Mouse (Mus musculus) neural tube, embryonic 12.5 days (tissue): ENCODE data around the gene Zmiz1. TPM values are rescaled to one million over a fixed set of nuclear protein-coding genes. Genes with fewer than 3 reads are reported as not detected.

Source experiments
- ATAC-seq: fragments of 200-750 bp; cut with Nextera tagmentation; 2 replicates; pipeline ENCODE4 v1.8.0; 2017; ENCODE audit warnings: low read depth, mild to moderate bottlenecking, moderate TSS enrichment, moderate library complexity; ENCODE audit not compliant: low FRiP score
- H3K27ac ChIP-seq: fragments of 300-500 bp; sonication (generic); 2 replicates; pipeline ENCODE4 v1.5.1; 2016
- H3K27me3 ChIP-seq: fragments of 300-500 bp; sonication (generic); replicated peaks from 2 replicates; pipeline ENCODE4 v1.6.1; 2016; ENCODE audit warnings: mild to moderate bottlenecking
- H3K36me3 ChIP-seq: fragments of 300-500 bp; sonication (generic); 2 replicates; pipeline ENCODE4 v1.6.1; 2016; ENCODE audit warnings: mild to moderate bottlenecking
- H3K4me1 ChIP-seq: fragments of 300-500 bp; sonication (generic); 2 replicates; pipeline ENCODE4 v1.6.1; 2016
- H3K4me2 ChIP-seq: fragments of 300-500 bp; sonication (generic); replicated peaks from 2 replicates; pipeline ENCODE4 v1.6.1; 2016; ENCODE audit warnings: mild to moderate bottlenecking
- H3K4me3 ChIP-seq: fragments of 300-500 bp; sonication (generic); 2 replicates; pipeline ENCODE4 v1.5.1; 2016
- H3K9ac ChIP-seq: fragments of 300-500 bp; sonication (generic); 2 replicates; pipeline ENCODE4 v1.6.1; 2016; ENCODE audit warnings: mild to moderate bottlenecking
- H3K9me3 ChIP-seq: fragments of 300-500 bp; sonication (generic); 2 replicates; pipeline ENCODE4 v1.6.1; 2016; ENCODE audit warnings: mild to moderate bottlenecking
- WGBS: fragments of 180-500 bp; shearing (Covaris S2); methylation state at CpG from one replicate; pipeline ENCODE4 v1.1.7; 2016; 5-methylcytosine and 5-hydroxymethylcytosine counted together
- polyA plus RNA-seq: library from polyadenylated mRNA; unstranded; fragments of >200 nt; fragmentation: Nextera tagmentation; extraction: Ambion mirVana; gene quantifications from 2 replicates; pipeline ENCODE4 v1.2.1, GENCODE M21; 2016

Gene Zmiz1
- polyA plus RNA-seq, 1 experiment from 2014 or later: 63.4 TPM

GRCm38 (mm10) chr14:25641067-25641466 lies 182.1 kb downstream of the Zmiz1 start:
- H3K9ac ChIP-seq: no peak overlapping the region
- H3K9me3 ChIP-seq: no peaks in the 10 kb centered on the region
- H3K4me3 ChIP-seq: no peak overlapping the region
- no peak overlapping the region for H3K4me2 ChIP-seq
- H3K27ac ChIP-seq: no peak overlapping the region
- H3K4me1 ChIP-seq: peaks cover 33% of the 10 kb centered on the region
- no peaks in the 10 kb centered on the region for H3K27me3 ChIP-seq
- H3K36me3 ChIP-seq: peaks cover 87% of the 10 kb centered on the region
- ATAC-seq: no peak
- WGBS: 89% methylated on average over 6 of the region's 6 CpGs

- Histone ChIP-seq H3K4me2 (no peak overlapping the region), H3K9me3 (no peaks in the 10 kb centered on the region), H3K27ac (no peak overlapping the region), H3K4me1 (peaks cover 1% of the 10 kb centered on the region; the same call in 1 of the 2 replicates), H3K36me3 (peaks cover 87% of the 10 kb centered on the region), H3K4me3 (no peak overlapping the region), H3K9ac (no peak overlapping the region), H3K27me3 (no peaks in the 10 kb centered on the region)
- WGBS: 90% methylated on average over 9 of the region's 9 CpGs
- no peak for ATAC-seq
These were observed 186.7 kb downstream of the Zmiz1 start for GRCm38 (mm10) chr14:25645717-25646116.

- no peak for ATAC-seq
- 91% methylated on average over 2 of the region's 2 CpGs for WGBS
- H3K27ac ChIP-seq: no peak overlapping the region
These were observed 187.2 kb downstream of the Zmiz1 start for GRCm38 (mm10) chr14:25646161-25646621.

GRCm38 (mm10) chr14:25651131-25651530 lies 192.1 kb downstream of the Zmiz1 start:
- Histone ChIP-seq H3K27ac (no peak overlapping the region), H3K36me3 (peaks cover 99% of the 10 kb centered on the region), H3K4me3 (no peak overlapping the region), H3K9ac (no peak overlapping the region), H3K4me1 (no peaks in the 10 kb centered on the region), H3K9me3 (no peaks in the 10 kb centered on the region), H3K27me3 (no peaks in the 10 kb centered on the region), H3K4me2 (no peak overlapping the region)
- 98% methylated on average over 4 of the region's 4 CpGs for WGBS
- ATAC-seq: no peak

More at GRCm38 (mm10) chr14:25646161-25646621, 187.2 kb downstream of the Zmiz1 start:
- no peaks in the 10 kb centered on the region for H3K9me3 ChIP-seq
- no peak overlapping the region for H3K4me3 ChIP-seq
- peaks cover 89% of the 10 kb centered on the region for H3K36me3 ChIP-seq
- no peak overlapping the region for H3K9ac ChIP-seq
- no peaks in the 10 kb centered on the region for H3K27me3 ChIP-seq
- no peak overlapping the region for H3K4me2 ChIP-seq
- no peaks in the 10 kb centered on the region; the same call in 1 of the 2 replicates for H3K4me1 ChIP-seq

- H3K27me3 ChIP-seq: no peaks in the 10 kb centered on the region
- no peak for ATAC-seq
- no peak overlapping the region for H3K27ac ChIP-seq
- H3K4me1 ChIP-seq: no peaks in the 10 kb centered on the region
- no peak overlapping the region for H3K4me3 ChIP-seq
- no peak overlapping the region for H3K9ac ChIP-seq
- H3K4me2 ChIP-seq: no peak overlapping the region
- peaks cover 99% of the 10 kb centered on the region for H3K36me3 ChIP-seq
- WGBS: 92% methylated on average over 9 of the region's 9 CpGs
- no peaks in the 10 kb centered on the region for H3K9me3 ChIP-seq
These were observed 192.9 kb downstream of the Zmiz1 start for GRCm38 (mm10) chr14:25651905-25652304.

- Histone ChIP-seq H3K9me3 (no peaks in the 10 kb centered on the region), H3K27ac (no peak overlapping the region), H3K36me3 (peaks cover 99% of the 10 kb centered on the region), H3K4me2 (no peak overlapping the region), H3K4me3 (no peak overlapping the region), H3K9ac (no peak overlapping the region), H3K27me3 (no peaks in the 10 kb centered on the region), H3K4me1 (no peaks in the 10 kb centered on the region)
- 94% methylated on average over 14 of the region's 14 CpGs for WGBS
- ATAC-seq: no peak
These were observed 195.6 kb downstream of the Zmiz1 start for GRCm38 (mm10) chr14:25654401-25655197.

- 69% methylated on average over 11 of the region's 11 CpGs for WGBS
- no peak overlapping the region for H3K4me2 ChIP-seq
- H3K4me3 ChIP-seq: no peak overlapping the region
- H3K9ac ChIP-seq: no peak overlapping the region
- no peak for ATAC-seq
- no peaks in the 10 kb centered on the region for H3K27me3 ChIP-seq
- H3K36me3 ChIP-seq: peaks cover 97% of the 10 kb centered on the region
- no peaks in the 10 kb centered on the region for H3K9me3 ChIP-seq
- no peak overlapping the region for H3K27ac ChIP-seq
- H3K4me1 ChIP-seq: no peaks in the 10 kb centered on the region; the same call in 1 of the 2 replicates
These were observed 201.7 kb downstream of the Zmiz1 start for GRCm38 (mm10) chr14:25660661-25661060.

GRCm38 (mm10) chr14:25661185-25661920 lies 202.4 kb downstream of the Zmiz1 start:
- peaks cover 97% of the 10 kb centered on the region for H3K36me3 ChIP-seq

GRCm38 (mm10) chr14:25663649-25664309 lies 204.8 kb downstream of the Zmiz1 start:
- Histone ChIP-seq H3K36me3 (peaks cover 72% of the 10 kb centered on the region), H3K4me3 (no peak overlapping the region), H3K9me3 (no peaks in the 10 kb centered on the region), H3K27me3 (no peaks in the 10 kb centered on the region), H3K4me1 (no peaks in the 10 kb centered on the region; the same call in 1 of the 2 replicates), H3K4me2 (no peak overlapping the region), H3K27ac (no peak overlapping the region), H3K9ac (no peak overlapping the region)
- ATAC-seq: no peak
- WGBS: 80% methylated on average over 7 of the region's 7 CpGs

More at GRCm38 (mm10) chr14:25661185-25661920, 202.4 kb downstream of the Zmiz1 start:
- H3K9ac ChIP-seq: no peak overlapping the region
- no peaks in the 10 kb centered on the region; the same call in 1 of the 2 replicates for H3K4me1 ChIP-seq
- WGBS: 78% methylated on average over 17 of the region's 17 CpGs
- no peaks in the 10 kb centered on the region for H3K9me3 ChIP-seq
- no peak overlapping the region for H3K4me3 ChIP-seq
- no peak overlapping the region for H3K27ac ChIP-seq
- ATAC-seq: no peak
- H3K27me3 ChIP-seq: no peaks in the 10 kb centered on the region
- no peak overlapping the region for H3K4me2 ChIP-seq

GRCm38 (mm10) chr14:25664310-25664695 lies 205.3 kb downstream of the Zmiz1 start:
- Histone ChIP-seq H3K9ac (no peak overlapping the region), H3K36me3 (peaks cover 71% of the 10 kb centered on the region), H3K27me3 (no peaks in the 10 kb centered on the region), H3K9me3 (no peaks in the 10 kb centered on the region), H3K27ac (no peak overlapping the region), H3K4me2 (no peak overlapping the region), H3K4me3 (no peak overlapping the region), H3K4me1 (no peaks in the 10 kb centered on the region; the same call in 1 of the 2 replicates)
- ATAC-seq: no peak
- WGBS: 66% methylated on average over 7 of the region's 7 CpGs

GRCm38 (mm10) chr14:25665314-25665970 lies 206.5 kb downstream of the Zmiz1 start:
- 74% methylated on average over 19 of the region's 19 CpGs for WGBS
- Histone ChIP-seq H3K4me3 (no peak overlapping the region), H3K9me3 (no peaks in the 10 kb centered on the region), H3K9ac (no peak overlapping the region), H3K4me2 (no peak overlapping the region), H3K36me3 (peaks cover 59% of the 10 kb centered on the region), H3K27me3 (no peaks in the 10 kb centered on the region), H3K27ac (no peak overlapping the region), H3K4me1 (no peaks in the 10 kb centered on the region; the same call in 1 of the 2 replicates)
- no peak for ATAC-seq
